Mouse (Mus musculus) gastrocnemius, postnatal 4 days (tissue): Measurements from ENCODE around the gene Boc. TPM values are rescaled to one million over a fixed set of nuclear protein-coding genes. Genes with fewer than 3 reads are reported as not detected.

Experiments
- DNase-seq, 2 experiments: peaks; one replicate each; pipeline ENCODE4 v3.0.0; 2021 to 2022; ENCODE audit warnings: low spot score in 2 of 2, mixed read lengths in 2 of 2
- total RNA-seq, 2 experiments: library from RNA; stranded (reverse); gene quantifications; 2 replicates each; pipeline ENCODE4 v1.2.3; 2021

Boc gene
- total RNA-seq, 2 experiments from 2014 or later = 26.2 to 30.3 TPM

- DNase-seq = no peak
Measured at GRCm38 (mm10) chr16:44530829-44531228, 27.9 kb downstream of the Boc start.

GRCm38 (mm10) chr16:44530191-44530590, 28.5 kb downstream of the Boc start:
- no peak for DNase-seq

- DNase-seq = no peak
Measured at GRCm38 (mm10) chr16:44529691-44530090, 29.0 kb downstream of the Boc start.

GRCm38 (mm10) chr16:44528955-44529354, 29.7 kb downstream of the Boc start:
- DNase-seq = no peak

- no peak for DNase-seq
Measured at GRCm38 (mm10) chr16:44527218-44527905, 31.3 kb downstream of the Boc start.

GRCm38 (mm10) chr16:44526689-44527088, 32.0 kb downstream of the Boc start:
- no peak for DNase-seq

- no peak for DNase-seq
Measured at GRCm38 (mm10) chr16:44526044-44526443, 32.7 kb downstream of the Boc start.

GRCm38 (mm10) chr16:44523595-44523994, 35.1 kb downstream of the Boc start:
- DNase-seq = no peak

- DNase-seq = no peak
Measured at GRCm38 (mm10) chr16:44516498-44516897, 42.2 kb downstream of the Boc start.

GRCm38 (mm10) chr16:44510521-44511213, 48.0 kb downstream of the Boc start:
- DNase-seq = peak in 1 of 2 experiments; percentile 44

- no peak for DNase-seq
Measured at GRCm38 (mm10) chr16:44509458-44510344, 49.0 kb downstream of the Boc start.

GRCm38 (mm10) chr16:44508772-44509171, 49.9 kb downstream of the Boc start:
- DNase-seq = no peak

- DNase-seq = no peak
Measured at GRCm38 (mm10) chr16:44508025-44508424, 50.7 kb downstream of the Boc start.

GRCm38 (mm10) chr16:44507027-44507929, 51.4 kb downstream of the Boc start:
- no peak for DNase-seq

GRCm38 (mm10) chr16:44505243-44505642, 53.5 kb downstream of the Boc start:
- no peak for DNase-seq

- DNase-seq = no peak
Measured at GRCm38 (mm10) chr16:44502895-44503575, 55.7 kb downstream of the Boc start.

- no peak for DNase-seq
Measured at GRCm38 (mm10) chr16:44502325-44502724, 56.4 kb downstream of the Boc start.

- DNase-seq = no peak
Measured at GRCm38 (mm10) chr16:44501783-44502182, 56.9 kb downstream of the Boc start.

- no peak for DNase-seq
Measured at GRCm38 (mm10) chr16:44498447-44498846, 60.2 kb downstream of the Boc start.

GRCm38 (mm10) chr16:44496971-44497464, 61.7 kb downstream of the Boc start:
- no peak for DNase-seq
